Mouse (Mus musculus) liver, embryonic 16.5 days (tissue): ENCODE measurements around the gene Stom. TPM values are rescaled to one million over a fixed set of nuclear protein-coding genes. Genes with fewer than 3 reads are reported as not detected.

Experiments
- ATAC-seq: fragments of 200-750 bp; cut with Nextera tagmentation; 2 replicates; pipeline ENCODE4 v1.8.0; 2017; ENCODE audit warnings: low read depth, mild to moderate bottlenecking, moderate number of reproducible peaks, moderate library complexity
- H3K27ac ChIP-seq: fragments of 300-500 bp; sonication (generic); 2 replicates; pipeline ENCODE4 v1.5.1; 2014; ENCODE audit warnings: mild to moderate bottlenecking, low read length
- H3K27me3 ChIP-seq: fragments of 300-500 bp; sonication (generic); 2 replicates; pipeline ENCODE4 v1.6.1; 2014; ENCODE audit warnings: low read depth, low read length, mixed read lengths; ENCODE audit not compliant: control insufficient read depth, insufficient read depth
- H3K36me3 ChIP-seq: fragments of 300-500 bp; sonication (generic); 2 replicates; pipeline ENCODE4 v1.6.1; 2014; ENCODE audit warnings: mild to moderate bottlenecking; ENCODE audit not compliant: control insufficient read depth, insufficient read depth
- H3K4me1 ChIP-seq: fragments of 300-500 bp; sonication (generic); 2 replicates; pipeline ENCODE4 v1.6.1; 2014; ENCODE audit warnings: low read depth, low read length, mixed read lengths; ENCODE audit not compliant: control insufficient read depth
- H3K4me2 ChIP-seq: fragments of 300-500 bp; sonication (generic); 2 replicates; pipeline ENCODE4 v1.6.1; 2014; ENCODE audit warnings: low read depth, low read length, mixed read lengths
- H3K4me3 ChIP-seq: fragments of 300-500 bp; sonication (generic); 2 replicates; pipeline ENCODE4 v1.5.1; 2014; ENCODE audit warnings: low read depth, mild to moderate bottlenecking, low read length
- H3K9ac ChIP-seq: fragments of 300-500 bp; sonication (generic); 2 replicates; pipeline ENCODE4 v1.6.1; 2014; ENCODE audit warnings: low read depth, low read length
- H3K9me3 ChIP-seq: fragments of 300-500 bp; sonication (generic); replicated peaks from 2 replicates; pipeline ENCODE4 v1.6.1; 2016; ENCODE audit warnings: low read length; ENCODE audit not compliant: control insufficient read depth
- WGBS: fragments of 180-500 bp; shearing (Covaris S2); extraction: QIAGEN DNeasy Blood & Tissue Kit; methylation state at CpG from one replicate; pipeline ENCODE4 v1.1.7; 2014; ENCODE audit not compliant: insufficient replicate concordance; 5-methylcytosine and 5-hydroxymethylcytosine counted together
- polyA plus RNA-seq: library from polyadenylated mRNA; unstranded; fragments of >200 nt; fragmentation: Nextera tagmentation; extraction: Ambion mirVana; gene quantifications from 2 replicates; pipeline ENCODE4 v1.2.1, GENCODE M21; 2015

Gene Stom
- polyA plus RNA-seq, 1 experiment from 2014 or later, result 189 TPM

DNA sequence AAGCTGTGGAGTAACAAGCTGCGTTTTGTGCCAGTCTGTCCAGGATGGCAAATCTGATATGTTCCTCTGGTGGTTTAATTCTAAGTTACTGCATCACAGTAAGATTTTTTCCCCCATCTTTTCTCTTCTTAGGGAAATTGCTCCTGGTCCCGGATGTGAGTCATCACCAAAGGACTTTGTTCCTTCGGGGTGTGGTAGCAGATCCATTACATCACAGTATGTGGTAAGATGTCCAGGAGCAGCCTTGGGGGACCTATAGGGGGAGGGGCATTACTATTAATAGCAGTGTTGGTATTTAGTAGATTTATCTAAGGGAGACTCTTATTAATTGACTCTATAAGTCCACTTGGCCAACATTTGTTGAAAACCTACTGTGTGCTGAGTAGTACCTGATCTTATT lies 5.8 kb upstream of the Stom start:
- H3K4me3 ChIP-seq, result no peak overlapping the region
- H3K36me3 ChIP-seq, result no peaks in the 10 kb centered on the region
- no peaks in the 10 kb centered on the region for H3K27me3 ChIP-seq
- ATAC-seq, result no peak
- H3K27ac ChIP-seq, result no peak overlapping the region
- peaks cover 13% of the 10 kb centered on the region for H3K4me1 ChIP-seq
- H3K9me3 ChIP-seq, result no peaks in the 10 kb centered on the region
- WGBS, result 43% methylated on average over 3 of the region's 3 CpGs
- H3K4me2 ChIP-seq, result no peak overlapping the region
- H3K9ac ChIP-seq, result no peak overlapping the region

DNA sequence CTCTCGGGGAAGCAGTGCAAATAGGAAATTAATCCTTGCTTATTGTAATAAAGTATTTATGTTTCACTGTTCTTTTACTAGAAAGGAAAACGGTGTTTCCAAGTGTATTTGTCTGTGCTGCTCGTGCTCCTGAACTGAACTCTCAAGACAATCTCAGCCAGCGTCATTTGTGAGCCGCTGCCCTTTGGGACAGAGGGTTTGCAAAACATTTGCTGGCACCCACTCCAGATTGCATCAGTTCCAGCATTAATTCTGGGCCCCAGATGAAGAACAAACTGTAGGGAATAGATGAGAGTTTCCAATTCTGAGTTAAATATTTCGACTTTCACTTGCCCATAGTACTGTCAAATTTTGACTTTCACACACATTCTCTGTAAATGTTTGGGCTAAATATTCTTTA lies 1.9 kb upstream of the Stom start:
- ATAC-seq, result no peak
- Histone ChIP-seq H3K4me2 (no peak overlapping the region), H3K4me1 (peaks cover 25% of the 10 kb centered on the region), H3K27me3 (no peaks in the 10 kb centered on the region), H3K36me3 (no peaks in the 10 kb centered on the region), H3K9ac (no peak overlapping the region), H3K4me3 (no peak overlapping the region), H3K27ac (peak overlapping the region; percentile 44), H3K9me3 (no peaks in the 10 kb centered on the region)
- 68% methylated on average over 6 of the region's 6 CpGs for WGBS

DNA sequence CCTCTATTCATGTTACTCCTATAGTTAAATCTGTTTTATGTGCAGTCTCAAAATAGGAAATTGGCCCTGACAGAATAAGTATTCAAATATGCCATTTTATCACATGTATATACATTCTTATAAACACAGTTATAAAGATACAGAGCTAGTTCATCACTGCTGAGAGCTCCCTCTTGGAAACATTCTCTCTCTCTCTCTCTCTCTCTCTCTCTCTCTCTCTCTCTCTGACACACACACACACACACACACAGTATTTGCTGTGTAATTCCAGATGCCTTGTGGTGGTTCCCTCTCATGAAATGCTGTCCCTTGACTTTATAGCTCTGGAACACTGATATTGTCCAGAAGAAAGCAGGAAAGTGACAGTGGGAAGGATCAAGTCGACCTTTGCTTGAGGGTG lies 1.3 kb upstream of the Stom start:
- Histone ChIP-seq H3K4me1 (peaks cover 30% of the 10 kb centered on the region), H3K27ac (peak overlapping the region; percentile 44; the same call in 1 of the 2 replicates), H3K4me2 (no peak overlapping the region), H3K9ac (no peak overlapping the region), H3K4me3 (no peak overlapping the region), H3K9me3 (no peaks in the 10 kb centered on the region), H3K27me3 (no peaks in the 10 kb centered on the region), H3K36me3 (no peaks in the 10 kb centered on the region; the same call in 1 of the 2 replicates)
- ATAC-seq, result no peak
- WGBS, result 54% methylated on average over 1 of the region's 1 CpGs

DNA sequence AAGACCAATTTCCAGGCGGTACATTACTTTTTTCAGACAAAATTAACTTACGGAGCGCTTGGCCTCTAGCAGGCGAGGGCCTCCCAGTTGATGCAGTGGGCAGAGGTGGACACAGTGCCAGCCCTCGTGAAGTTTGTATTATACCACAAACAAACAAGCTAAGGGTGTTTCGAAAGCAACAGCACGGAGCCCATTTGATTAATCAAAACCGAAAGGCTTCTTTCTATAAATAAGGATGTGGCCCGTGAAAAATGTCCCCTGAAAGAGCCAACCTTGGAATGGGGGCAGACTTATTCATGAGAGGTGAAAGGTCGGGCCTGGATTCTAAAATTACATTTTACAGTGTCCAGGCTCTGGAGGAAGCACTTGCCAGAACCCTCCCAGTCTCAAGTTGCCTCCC lies 643 bp upstream of the Stom start:
- Histone ChIP-seq H3K4me2 (peak overlapping the region; percentile 78), H3K9ac (peak overlapping the region; percentile 75), H3K9me3 (no peaks in the 10 kb centered on the region), H3K27me3 (no peaks in the 10 kb centered on the region), H3K27ac (peak overlapping the region; percentile 99), H3K4me3 (peak overlapping the region; percentile 98), H3K36me3 (peaks cover 4% of the 10 kb centered on the region; the same call in 1 of the 2 replicates), H3K4me1 (peaks cover 34% of the 10 kb centered on the region)
- ATAC-seq, result no peak
- WGBS, result 58% methylated on average over 10 of the region's 10 CpGs

DNA sequence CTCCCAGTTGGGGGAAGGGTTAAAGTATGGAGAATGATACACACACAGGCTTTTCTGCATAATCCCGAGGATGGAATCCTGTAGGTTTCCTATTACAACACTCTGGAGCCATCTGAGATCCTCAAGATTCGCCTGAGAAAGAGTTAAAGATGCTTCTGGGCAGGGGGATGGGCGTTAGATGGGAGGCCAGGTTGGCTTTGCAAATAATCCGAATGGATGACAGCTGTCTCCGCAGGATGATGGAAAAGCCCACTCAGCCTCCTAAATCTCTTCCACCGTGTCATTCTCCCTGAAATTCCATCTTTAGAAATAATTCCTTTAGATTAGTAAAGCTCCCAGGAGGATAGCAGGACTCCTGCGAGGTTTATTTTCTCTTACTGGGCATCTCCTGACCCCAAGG lies 1.2 kb downstream of the Stom start:
- peaks cover 5% of the 10 kb centered on the region; the same call in 1 of the 2 replicates for H3K36me3 ChIP-seq
- H3K4me1 ChIP-seq, result peaks cover 45% of the 10 kb centered on the region
- no peaks in the 10 kb centered on the region for H3K27me3 ChIP-seq
- no peak for ATAC-seq
- peak overlapping the region; percentile 78 for H3K4me2 ChIP-seq
- WGBS, result 20% methylated on average over 7 of the region's 7 CpGs
- H3K9ac ChIP-seq, result peak overlapping the region; percentile 99
- peak overlapping the region; percentile 98 for H3K4me3 ChIP-seq
- H3K9me3 ChIP-seq, result no peaks in the 10 kb centered on the region
- peak overlapping the region; percentile 99 for H3K27ac ChIP-seq

DNA sequence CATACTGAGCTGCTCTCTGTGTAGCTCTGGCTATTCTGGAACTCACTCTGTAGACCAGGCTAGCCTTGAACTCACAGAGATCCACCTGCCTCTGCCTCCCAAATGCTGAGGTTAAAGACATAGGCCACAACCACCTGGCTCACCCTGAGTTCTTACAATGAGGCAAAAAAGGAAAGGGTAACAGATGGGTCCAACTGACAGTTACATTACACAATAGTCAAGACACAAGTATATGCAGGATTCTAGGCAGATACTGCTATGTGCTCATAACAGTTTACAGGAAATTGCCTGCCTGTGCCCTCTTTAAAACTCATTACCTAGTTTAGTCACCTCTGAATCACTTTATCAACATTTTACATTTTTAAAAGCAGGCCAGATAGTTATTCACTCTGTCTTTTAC lies 3.1 kb downstream of the Stom start:
- Histone ChIP-seq H3K4me2 (peak overlapping the region; percentile 78), H3K9ac (peak overlapping the region; percentile 99), H3K27ac (peak overlapping the region; percentile 99), H3K27me3 (no peaks in the 10 kb centered on the region), H3K4me1 (peaks cover 60% of the 10 kb centered on the region), H3K4me3 (peak overlapping the region; percentile 98), H3K9me3 (no peaks in the 10 kb centered on the region), H3K36me3 (peaks cover 7% of the 10 kb centered on the region)
- no peak for ATAC-seq

DNA sequence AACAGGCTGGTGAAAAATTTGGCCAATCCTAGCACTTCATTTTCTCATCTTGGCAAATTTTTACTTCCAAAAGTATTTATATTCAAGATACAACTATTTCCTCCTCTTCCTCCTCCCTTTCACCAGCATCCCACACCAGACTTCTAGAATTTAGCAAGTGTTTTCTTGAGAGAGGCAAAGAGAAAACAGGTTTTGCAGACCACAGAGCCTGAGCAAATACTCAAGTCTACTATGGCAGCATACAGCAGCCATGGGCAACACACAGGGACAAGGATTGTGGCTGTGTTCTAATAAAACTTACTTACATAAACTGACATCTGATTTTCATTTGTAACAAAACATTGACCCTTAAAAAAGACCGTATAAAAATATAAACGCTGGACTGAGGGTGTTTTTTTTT lies 5.6 kb downstream of the Stom start:
- Histone ChIP-seq H3K27ac (0 out of 2 replicates have a peak overlapping the region, but pooled peaks have one; percentile 54), H3K4me3 (peak overlapping the region; percentile 25), H3K36me3 (peaks cover 9% of the 10 kb centered on the region), H3K4me1 (peaks cover 66% of the 10 kb centered on the region), H3K4me2 (peak overlapping the region; percentile 78), H3K9me3 (no peaks in the 10 kb centered on the region), H3K27me3 (no peaks in the 10 kb centered on the region), H3K9ac (no peak overlapping the region)
- ATAC-seq, result no peak
- WGBS, result 72% methylated on average over 2 of the region's 2 CpGs

DNA sequence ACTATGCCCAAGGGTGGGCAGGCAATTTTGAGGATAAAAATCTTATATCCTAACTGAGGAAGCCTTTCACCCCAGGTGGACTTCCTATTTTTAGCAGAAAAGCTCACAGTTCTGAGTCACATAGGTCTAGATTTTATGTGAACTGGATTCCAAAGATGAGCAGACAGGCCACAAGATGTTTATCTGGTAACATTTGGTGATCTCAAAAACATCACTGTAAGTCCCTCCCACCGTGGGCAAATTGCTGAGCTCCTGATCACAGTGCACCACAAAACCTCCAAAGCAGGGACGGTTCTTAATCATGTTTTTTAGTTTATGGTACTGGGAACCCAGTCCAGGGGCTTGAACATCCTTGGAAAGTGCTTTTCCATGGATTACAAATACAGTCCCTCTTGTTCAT lies 7.7 kb downstream of the Stom start:
- Histone ChIP-seq H3K27me3 (no peaks in the 10 kb centered on the region), H3K9ac (peak overlapping the region; percentile 65), H3K36me3 (peaks cover 28% of the 10 kb centered on the region), H3K4me3 (peak overlapping the region; percentile 31; the same call in 1 of the 2 replicates), H3K27ac (peak overlapping the region; percentile 98), H3K4me1 (peaks cover 83% of the 10 kb centered on the region), H3K9me3 (no peaks in the 10 kb centered on the region), H3K4me2 (peak overlapping the region; percentile 77)
- ATAC-seq, result no peak
- WGBS, result 36% methylated on average over 2 of the region's 2 CpGs

DNA sequence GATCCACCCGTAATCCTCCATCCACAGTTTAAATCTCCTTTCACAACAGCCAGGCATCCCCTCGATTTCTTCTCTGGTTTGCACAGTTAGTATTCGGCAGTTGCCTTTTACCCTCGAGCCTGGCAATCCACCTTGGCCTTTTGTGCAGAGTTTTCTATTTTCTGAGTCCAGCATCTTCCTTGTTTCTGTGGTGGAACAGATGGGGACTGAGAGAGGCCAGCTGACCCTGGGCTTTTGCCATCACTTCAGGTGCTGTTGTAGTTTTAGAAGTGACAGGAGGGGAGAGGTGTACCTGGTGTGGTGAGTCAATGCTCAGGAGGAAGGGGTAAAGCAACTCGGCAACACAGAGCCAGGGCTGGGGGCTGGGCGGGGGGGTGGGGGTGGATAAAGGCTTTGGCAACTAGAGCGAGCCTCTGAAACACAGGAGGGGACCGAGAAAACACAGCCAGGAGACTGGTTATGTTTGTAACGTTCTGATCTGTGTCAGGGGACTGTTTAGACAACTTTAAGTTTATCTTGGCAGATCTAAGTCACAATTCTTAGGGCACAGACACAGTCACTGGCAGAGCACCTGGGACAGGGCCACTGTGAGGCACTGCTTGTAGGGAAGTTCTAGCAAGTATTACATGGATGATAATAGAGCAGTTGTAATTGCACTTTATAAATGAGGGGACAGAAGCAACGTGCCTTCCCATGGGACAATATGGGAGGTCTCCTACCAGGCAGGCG lies 8.5 kb downstream of the Stom start:
- Histone ChIP-seq H3K27ac (peak overlapping the region; percentile 98), H3K4me1 (peaks cover 86% of the 10 kb centered on the region), H3K4me2 (peak overlapping the region; percentile 77), H3K36me3 (peaks cover 36% of the 10 kb centered on the region), H3K27me3 (no peaks in the 10 kb centered on the region), H3K4me3 (peak overlapping the region; percentile 31), H3K9ac (peak overlapping the region; percentile 65), H3K9me3 (no peaks in the 10 kb centered on the region)
- 28% methylated on average over 11 of the region's 11 CpGs for WGBS
- ATAC-seq, result no peak
